Mouse (Mus musculus): ENCODE data around the gene Zfp91. TPM values are rescaled to one million over a fixed set of nuclear protein-coding genes. Genes with fewer than 3 reads are reported as not detected.
A peak's percentile ranks its signal among the peaks of the same experiment; 100 is the strongest.

The Zfp91 gene
- polyA plus RNA-seq, 1 experiment from 2014 or later: 7.0 TPM

GRCm38 (mm10) chr19:12798404-12798803 lies 2.5 kb upstream of the Zfp91 start:
- ATAC-seq (replicated peaks; ENCODE audit: low FRiP score) (no peak), DNase-seq (ENCODE audit: low spot score) (no peak)
- H3K36me3 ChIP-seq (ENCODE audit: control insufficient read depth, insufficient read depth, low read length): no peaks in the 10 kb centered on the region
- no peaks in the 10 kb centered on the region for H3K9me3 ChIP-seq (ENCODE audit: control insufficient read depth, low read length)
- H3K9ac ChIP-seq (ENCODE audit: low read depth, low read length): no peak overlapping the region
- no peaks in the 10 kb centered on the region for H3K27me3 ChIP-seq (replicated peaks; ENCODE audit: control insufficient read depth, insufficient read depth, low read length)
- 67% methylated on average over 4 of the region's 4 CpGs for WGBS
- no peaks in the 10 kb centered on the region for H3K4me1 ChIP-seq (replicated peaks; ENCODE audit: control insufficient read depth, insufficient read depth, low read length)
- no peak overlapping the region for H3K27ac ChIP-seq (ENCODE audit: low read depth, low read length)
- no peak overlapping the region for H3K4me2 ChIP-seq
- no peak overlapping the region for H3K4me3 ChIP-seq (ENCODE audit: low read depth, low read length)

GRCm38 (mm10) chr19:12797071-12797470 lies 1.1 kb upstream of the Zfp91 start:
- DNase-seq (ENCODE audit: low spot score): no peak
- no peak for ATAC-seq (replicated peaks; ENCODE audit: low FRiP score)

GRCm38 (mm10) chr19:12796328-12796931 lies 504 bp upstream of the Zfp91 start:
- no peaks in the 10 kb centered on the region for H3K9me3 ChIP-seq (ENCODE audit: control insufficient read depth, low read length)
- DNase-seq (ENCODE audit: low spot score) (peak; percentile 73), ATAC-seq (replicated peaks; ENCODE audit: low FRiP score) (peak; percentile 39)
- peak overlapping the region; percentile 99 for H3K27ac ChIP-seq (ENCODE audit: low read depth, low read length)
- peak overlapping the region; percentile 92 for H3K4me3 ChIP-seq (ENCODE audit: low read depth, low read length)
- peaks cover 3% of the 10 kb centered on the region; the same call in 1 of the 2 replicates for H3K4me1 ChIP-seq (replicated peaks; ENCODE audit: control insufficient read depth, insufficient read depth, low read length)
- H3K4me2 ChIP-seq: peak overlapping the region; percentile 82
- no peaks in the 10 kb centered on the region for H3K36me3 ChIP-seq (ENCODE audit: control insufficient read depth, insufficient read depth, low read length)
- no peaks in the 10 kb centered on the region for H3K27me3 ChIP-seq (replicated peaks; ENCODE audit: control insufficient read depth, insufficient read depth, low read length)
- H3K9ac ChIP-seq (ENCODE audit: low read depth, low read length): peak overlapping the region; percentile 91
- under 1% methylated on average over 29 of the region's 29 CpGs for WGBS

More at GRCm38 (mm10) chr19:12797071-12797470, 1.1 kb upstream of the Zfp91 start:
- H3K36me3 ChIP-seq (ENCODE audit: control insufficient read depth, insufficient read depth, low read length): no peaks in the 10 kb centered on the region
- peak overlapping the region; percentile 82 for H3K4me2 ChIP-seq
- H3K4me1 ChIP-seq (replicated peaks; ENCODE audit: control insufficient read depth, insufficient read depth, low read length): peaks cover 3% of the 10 kb centered on the region; the same call in 1 of the 2 replicates
- H3K9ac ChIP-seq (ENCODE audit: low read depth, low read length): peak overlapping the region; percentile 91
- under 1% methylated on average over 7 of the region's 7 CpGs for WGBS
- no peaks in the 10 kb centered on the region for H3K27me3 ChIP-seq (replicated peaks; ENCODE audit: control insufficient read depth, insufficient read depth, low read length)
- H3K4me3 ChIP-seq (ENCODE audit: low read depth, low read length): peak overlapping the region; percentile 92
- no peaks in the 10 kb centered on the region for H3K9me3 ChIP-seq (ENCODE audit: control insufficient read depth, low read length)
- H3K27ac ChIP-seq (ENCODE audit: low read depth, low read length): peak overlapping the region; percentile 99

GRCm38 (mm10) chr19:12795110-12795509 lies 816 bp downstream of the Zfp91 start:
- H3K27me3 ChIP-seq (replicated peaks; ENCODE audit: control insufficient read depth, insufficient read depth, low read length): no peaks in the 10 kb centered on the region
- H3K27ac ChIP-seq (ENCODE audit: low read depth, low read length): peak overlapping the region; percentile 99
- ATAC-seq (replicated peaks; ENCODE audit: low FRiP score) (peak; percentile 10), DNase-seq (ENCODE audit: low spot score) (no peak)
- peaks cover 6% of the 10 kb centered on the region; the same call in 1 of the 2 replicates for H3K4me1 ChIP-seq (replicated peaks; ENCODE audit: control insufficient read depth, insufficient read depth, low read length)
- no peaks in the 10 kb centered on the region for H3K36me3 ChIP-seq (ENCODE audit: control insufficient read depth, insufficient read depth, low read length)
- peak overlapping the region; percentile 99 for H3K9ac ChIP-seq (ENCODE audit: low read depth, low read length)
- H3K4me2 ChIP-seq: peak overlapping the region; percentile 77
- no peaks in the 10 kb centered on the region for H3K9me3 ChIP-seq (ENCODE audit: control insufficient read depth, low read length)
- WGBS: 0% methylated on average over 32 of the region's 63 CpGs
- H3K4me3 ChIP-seq (ENCODE audit: low read depth, low read length): peak overlapping the region; percentile 92

- ATAC-seq (replicated peaks; ENCODE audit: low FRiP score): peak; percentile 73
- no peaks in the 10 kb centered on the region for H3K27me3 ChIP-seq (replicated peaks; ENCODE audit: control insufficient read depth, insufficient read depth, low read length)
Measured at GRCm38 (mm10) chr19:12794056-12795044, 1.6 kb downstream of the Zfp91 start.

GRCm38 (mm10) chr19:12792374-12792773 lies 3.6 kb downstream of the Zfp91 start:
- ATAC-seq (replicated peaks; ENCODE audit: low FRiP score): no peak
- H3K9ac ChIP-seq (ENCODE audit: low read depth, low read length): no peak overlapping the region
- H3K9me3 ChIP-seq (ENCODE audit: control insufficient read depth, low read length): no peaks in the 10 kb centered on the region
- no peak overlapping the region for H3K4me3 ChIP-seq (ENCODE audit: low read depth, low read length)
- H3K27ac ChIP-seq (ENCODE audit: low read depth, low read length): no peak overlapping the region
- H3K36me3 ChIP-seq (ENCODE audit: control insufficient read depth, insufficient read depth, low read length): no peaks in the 10 kb centered on the region
- no peaks in the 10 kb centered on the region for H3K27me3 ChIP-seq (replicated peaks; ENCODE audit: control insufficient read depth, insufficient read depth, low read length)
- no peak overlapping the region for H3K4me2 ChIP-seq
- no peak for DNase-seq (ENCODE audit: low spot score)
- peaks cover 6% of the 10 kb centered on the region; the same call in 1 of the 2 replicates for H3K4me1 ChIP-seq (replicated peaks; ENCODE audit: control insufficient read depth, insufficient read depth, low read length)

More at GRCm38 (mm10) chr19:12794056-12795044, 1.6 kb downstream of the Zfp91 start:
- Histone ChIP-seq H3K4me1 (replicated peaks; ENCODE audit: control insufficient read depth, insufficient read depth, low read length) (peaks cover 6% of the 10 kb centered on the region; the same call in 1 of the 2 replicates), H3K9ac (ENCODE audit: low read depth, low read length) (peak overlapping the region; percentile 99), H3K4me2 (peak overlapping the region; percentile 77), H3K4me3 (ENCODE audit: low read depth, low read length) (peak overlapping the region; percentile 92), H3K27ac (ENCODE audit: low read depth, low read length) (peak overlapping the region; percentile 99), H3K36me3 (ENCODE audit: control insufficient read depth, insufficient read depth, low read length) (no peaks in the 10 kb centered on the region), H3K9me3 (ENCODE audit: control insufficient read depth, low read length) (no peaks in the 10 kb centered on the region)
- WGBS: under 1% methylated on average over 34 of the region's 39 CpGs
- DNase-seq (ENCODE audit: low spot score): peak; percentile 90

- no peak overlapping the region for H3K4me3 ChIP-seq (ENCODE audit: low read depth, low read length)
- H3K9me3 ChIP-seq (ENCODE audit: control insufficient read depth, low read length): no peaks in the 10 kb centered on the region
- 90% methylated on average over 4 of the region's 4 CpGs for WGBS
- no peak for ATAC-seq (replicated peaks; ENCODE audit: low FRiP score)
- no peaks in the 10 kb centered on the region for H3K27me3 ChIP-seq (replicated peaks; ENCODE audit: control insufficient read depth, insufficient read depth, low read length)
- H3K9ac ChIP-seq (ENCODE audit: low read depth, low read length): no peak overlapping the region
- H3K4me2 ChIP-seq: no peak overlapping the region
- H3K4me1 ChIP-seq (replicated peaks; ENCODE audit: control insufficient read depth, insufficient read depth, low read length): peaks cover 3% of the 10 kb centered on the region; the same call in 1 of the 2 replicates
- no peak for DNase-seq (ENCODE audit: low spot score)
- H3K36me3 ChIP-seq (ENCODE audit: control insufficient read depth, insufficient read depth, low read length): no peaks in the 10 kb centered on the region
- H3K27ac ChIP-seq (ENCODE audit: low read depth, low read length): no peak overlapping the region
Measured at GRCm38 (mm10) chr19:12787721-12788120, 8.2 kb downstream of the Zfp91 start.

- no peaks in the 10 kb centered on the region for H3K9me3 ChIP-seq (ENCODE audit: control insufficient read depth, low read length)
Measured at GRCm38 (mm10) chr19:12786803-12787395, 9.0 kb downstream of the Zfp91 start.

More at GRCm38 (mm10) chr19:12786803-12787395, 9.0 kb downstream of the Zfp91 start:
- H3K4me2 ChIP-seq: no peak overlapping the region
- H3K4me1 ChIP-seq (replicated peaks; ENCODE audit: control insufficient read depth, insufficient read depth, low read length): peaks cover 3% of the 10 kb centered on the region; the same call in 1 of the 2 replicates
- no peaks in the 10 kb centered on the region for H3K27me3 ChIP-seq (replicated peaks; ENCODE audit: control insufficient read depth, insufficient read depth, low read length)
- no peak overlapping the region for H3K4me3 ChIP-seq (ENCODE audit: low read depth, low read length)
- H3K9ac ChIP-seq (ENCODE audit: low read depth, low read length): no peak overlapping the region
- no peak overlapping the region for H3K27ac ChIP-seq (ENCODE audit: low read depth, low read length)
- no peak for DNase-seq (ENCODE audit: low spot score)
- WGBS: 91% methylated on average over 2 of the region's 2 CpGs
- H3K36me3 ChIP-seq (ENCODE audit: control insufficient read depth, insufficient read depth, low read length): no peaks in the 10 kb centered on the region
- no peak for ATAC-seq (replicated peaks; ENCODE audit: low FRiP score)
